ENCODE assay signal across 17 mouse cellular contexts in genomic region chr6:145040732-145041131, GRCm38 (mm10). TPM values are rescaled to one million over a fixed set of nuclear protein-coding genes. Genes with fewer than 3 reads are reported as not detected.
DNase-seq lines count a peak whose midpoint lies in the region; ATAC-seq and TF ChIP-seq lines count a peak whose summit lies in the region.
"Had no signal": no experiment of that assay in that cellular context is flagged by ENCODE, and none has a peak within 500 bp of the region (broad histone marks: within the 10 kb centered on the region; RNA-seq: fewer than 3 reads in every experiment).

No protein-coding gene starts in this region.

- no peak overlapping the region for H3K4me3 ChIP-seq in hindbrain, embryonic 11.5 days (ENCODE audit: low read depth, low read length)
- H3K4me3 ChIP-seq in midbrain, embryonic 14.5 days (replicated peaks; ENCODE audit: low read depth, low read length): no peak overlapping the region
- H3K4me3 ChIP-seq in limb, embryonic 10.5 days: no peak overlapping the region
- H3K4me3 ChIP-seq: embryonic facial prominence, embryonic 13.5 days; limb, embryonic 12.5 days had no signal

- intact Hi-C loops in heart, postnatal 10 days (cut with DNase I): no loop called here
- intact Hi-C loops in heart, postnatal 36 days (cut with DNase I): no loop called here

- H3K27ac ChIP-seq in hindbrain, embryonic 11.5 days (ENCODE audit: low read depth, low read length): peak overlapping the region; percentile 11
- H3K27ac ChIP-seq in midbrain, embryonic 14.5 days (replicated peaks; ENCODE audit: low read depth, low read length): peak overlapping the region; percentile 28; the same call in 1 of the 2 replicates
- no peak overlapping the region for H3K27ac ChIP-seq in limb, embryonic 10.5 days
- H3K27ac ChIP-seq: embryonic facial prominence, embryonic 13.5 days; limb, embryonic 12.5 days had no signal

- TF ChIP-seq POLR2A in brain, embryonic 14.5 days (IDR thresholded peaks at IDR 0.05; ENCODE audit: borderline replicate concordance, extremely low read depth, insufficient read depth, insufficient read length, poor library complexity, severe bottlenecking): no peak

- no peaks in the 10 kb centered on the region for H3K9me3 ChIP-seq in hindbrain, embryonic 11.5 days (ENCODE audit: control insufficient read depth, low read length)
- no peaks in the 10 kb centered on the region for H3K9me3 ChIP-seq in midbrain, embryonic 14.5 days (ENCODE audit: control insufficient read depth, low read length)
- no peaks in the 10 kb centered on the region for H3K9me3 ChIP-seq in limb, embryonic 10.5 days (replicated peaks)
- H3K9me3 ChIP-seq: embryonic facial prominence, embryonic 13.5 days; limb, embryonic 12.5 days had no signal

- H3K9ac ChIP-seq in hindbrain, embryonic 11.5 days (ENCODE audit: low read depth, low read length): 0 out of 2 replicates have a peak overlapping the region, but pooled peaks have one; percentile 19
- H3K9ac ChIP-seq in midbrain, embryonic 14.5 days (replicated peaks; ENCODE audit: low read length): 0 out of 2 replicates have a peak overlapping the region, but pooled peaks have one; percentile 10
- H3K9ac ChIP-seq: embryonic facial prominence, embryonic 13.5 days; limb, embryonic 12.5 days; liver, postnatal 0 days had no signal

- H3K4me1 ChIP-seq in hindbrain, embryonic 11.5 days (replicated peaks; ENCODE audit: control insufficient read depth, insufficient read depth, low read length): peaks cover 4% of the 10 kb centered on the region; the same call in 1 of the 2 replicates
- peaks cover 28% of the 10 kb centered on the region for H3K4me1 ChIP-seq in midbrain, embryonic 14.5 days (ENCODE audit: control insufficient read depth, insufficient read depth, low read length)
- H3K4me1 ChIP-seq in limb, embryonic 10.5 days: peaks cover 16% of the 10 kb centered on the region

- ATAC-seq in hindbrain, embryonic 11.5 days (ENCODE audit: low FRiP score): peak; percentile 49
- ATAC-seq in midbrain, embryonic 14.5 days (ENCODE audit: low FRiP score, low TSS enrichment): no peak
- ATAC-seq: intestine, postnatal 0 days; liver, postnatal 0 days had no signal

- 30% methylated on average over 7 of the region's 7 CpGs for WGBS in hindbrain, embryonic 11.5 days
- WGBS in midbrain, embryonic 14.5 days: 26% methylated on average over 7 of the region's 7 CpGs
- 70% methylated on average over 7 of the region's 7 CpGs for WGBS in limb, embryonic 10.5 days

- TF ChIP-seq CTCF in brain, embryonic 14.5 days (IDR thresholded peaks at IDR 0.05; ENCODE audit: borderline replicate concordance, extremely low read depth, insufficient read depth, insufficient read length): no peak

- no peaks in the 10 kb centered on the region for H3K36me3 ChIP-seq in hindbrain, embryonic 11.5 days (ENCODE audit: control insufficient read depth, insufficient read depth, low read length)
- peaks cover 30% of the 10 kb centered on the region for H3K36me3 ChIP-seq in midbrain, embryonic 14.5 days (ENCODE audit: control insufficient read depth, insufficient read depth, low read length)
- peaks cover 19% of the 10 kb centered on the region for H3K36me3 ChIP-seq in limb, embryonic 10.5 days
- H3K36me3 ChIP-seq: embryonic facial prominence, embryonic 13.5 days; limb, embryonic 12.5 days had no signal

- no peak overlapping the region for H3K4me2 ChIP-seq in hindbrain, embryonic 11.5 days (replicated peaks; ENCODE audit: low read depth, low read length)
- peak overlapping the region; percentile 3 for H3K4me2 ChIP-seq in midbrain, embryonic 14.5 days (ENCODE audit: low read length)
- H3K4me2 ChIP-seq: embryonic facial prominence, embryonic 13.5 days; limb, embryonic 12.5 days had no signal

- no peaks in the 10 kb centered on the region for H3K27me3 ChIP-seq in hindbrain, embryonic 11.5 days (ENCODE audit: control insufficient read depth, insufficient read depth, low read length)
- no peaks in the 10 kb centered on the region for H3K27me3 ChIP-seq in midbrain, embryonic 14.5 days (ENCODE audit: control insufficient read depth, insufficient read depth, low read length)
- no peaks in the 10 kb centered on the region for H3K27me3 ChIP-seq in limb, embryonic 10.5 days (ENCODE audit: low read depth, poor library complexity, severe bottlenecking)
- H3K27me3 ChIP-seq: embryonic facial prominence, embryonic 13.5 days; limb, embryonic 12.5 days had no signal

- peak; percentile 7 to 9 for DNase-seq in heart, postnatal 10 days
- no peak for DNase-seq in heart, postnatal 36 days
- peak; percentile 48 for DNase-seq in brain, embryonic 14.5 days (ENCODE audit: low read depth)
- DNase-seq in hindbrain, embryonic 11.5 days (ENCODE audit: low spot score): no peak
- peak; percentile 26 for DNase-seq in midbrain, embryonic 14.5 days
- no peak for DNase-seq in yolk sac, embryonic 10.5 days (ENCODE audit: low spot score)
- no peak for DNase-seq in limb, embryonic 10.5 days (ENCODE audit: low spot score)
- no peak for DNase-seq in right cerebral cortex, postnatal 36 days (ENCODE audit: low spot score in 2 of 2)
- DNase-seq: adrenal gland, postnatal 10 days; kidney, postnatal 14 days; layer of hippocampus, postnatal 36 days; liver, postnatal 0 days; thymus, adult 2 months had no signal

RNA-seq across cellular contexts. Expression of gene Bcat1, which starts 35.3 kb away (rescaled TPM):
- total RNA-seq in heart, postnatal 10 days (2021): 1 to 10 TPM; 3.0 to 4.0 TPM
- 1 to 10 TPM in 1 of 2 experiments, under 1 TPM in 1; 0.69 to 1.5 TPM for total RNA-seq in heart, postnatal 36 days (2021)
- polyA plus RNA-seq in brain, embryonic 14.5 days (2012; rRNA removed): 14.2 and 34.6 TPM in 2 replicates
- 116 and 135 TPM in 2 replicates for polyA plus RNA-seq in hindbrain, embryonic 11.5 days (2014; fragmentation: Nextera tagmentation; extraction: Ambion mirVana)
- 94.4 and 117 TPM in 2 replicates for polyA plus RNA-seq in midbrain, embryonic 14.5 days (2014; fragmentation: Nextera tagmentation; extraction: Ambion mirVana)
- polyA plus RNA-seq in limb, embryonic 10.5 days (2016; fragmentation: Nextera tagmentation; extraction: Ambion mirVana): 66.0 and 103 TPM in 2 replicates
- total RNA-seq: MEL had no signal

Comparison
In these comparisons a context has a peak if more than half of its experiments do, and no peak if none do; other contexts are left out.
1. DNase-seq: peak in heart, postnatal 10 days (2 of 2), brain, embryonic 14.5 days (single experiment) and midbrain, embryonic 14.5 days (single experiment); none in heart, postnatal 36 days (0 of 2), hindbrain, embryonic 11.5 days (single experiment), yolk sac, embryonic 10.5 days (single experiment), limb, embryonic 10.5 days (single experiment) and right cerebral cortex, postnatal 36 days (0 of 2).